Mouse (Mus musculus) heart, postnatal 0 days (tissue): Measurements from ENCODE around the gene 6430548M08Rik.

Experiments
- CTCF ChIP-seq: IDR thresholded peaks from 2 replicates; pipeline ENCODE4 v1.5.1; 2016; ENCODE audit warnings: antibody characterized with exemption, control low read depth, low read depth
- EP300 ChIP-seq: IDR thresholded peaks from 2 replicates; pipeline ENCODE4 v1.6.1; 2016; ENCODE audit warnings: antibody characterized with exemption, low read depth

DNA sequence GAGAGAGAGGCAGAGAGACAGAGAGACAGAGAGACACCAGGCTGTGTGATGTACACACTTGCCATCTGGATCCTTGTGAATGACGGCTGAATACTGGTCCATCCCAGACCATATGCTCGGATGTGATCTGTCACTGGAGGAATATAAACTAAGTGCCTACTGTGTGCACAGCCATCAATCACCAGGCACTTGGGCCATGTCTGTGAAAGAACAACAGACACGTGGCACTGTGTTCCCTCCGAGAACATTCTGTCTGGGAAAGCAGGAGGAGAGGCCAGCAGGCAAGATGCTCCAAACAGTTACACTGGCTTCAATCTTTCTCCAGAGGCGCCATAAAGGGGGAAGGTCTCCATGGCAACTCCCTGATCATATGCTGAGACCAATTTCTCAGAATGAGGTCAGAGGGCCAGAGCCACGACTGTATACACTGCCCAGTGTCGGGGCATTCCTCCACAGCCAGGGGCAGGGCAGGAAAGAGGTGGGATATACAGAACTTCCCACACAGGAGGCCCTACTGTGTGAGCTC lies 66.6 kb downstream of the 6430548M08Rik start:
- TF ChIP-seq CTCF (no peak), EP300 (no peak)
